Mouse (Mus musculus) thymus, adult 2 months (tissue): ENCODE measurements around the gene Pigk.

Source experiments
- CTCF ChIP-seq: fragments of 200-500 bp; IDR thresholded peaks from 2 replicates; pipeline ENCODE4 v1.5.1; 2012; ENCODE audit warnings: mild to moderate bottlenecking, control low read depth, low read length, moderate library complexity, borderline replicate concordance; ENCODE audit not compliant: control insufficient read depth, poor library complexity, insufficient read depth; ENCODE audit errors: extremely low read depth
- POLR2A ChIP-seq: fragments of 200-500 bp; IDR thresholded peaks from 2 replicates; pipeline ENCODE4 v1.6.1; 2012; ENCODE audit warnings: mild to moderate bottlenecking, low read length, control low read depth, moderate library complexity; ENCODE audit not compliant: control insufficient read depth, poor library complexity, insufficient read depth; ENCODE audit errors: extremely low read depth

- TF ChIP-seq CTCF (no peak), POLR2A (no peak)
Measured at GRCm38 (mm10) chr3:152706901-152707300, 7.0 kb upstream of the Pigk start.
